Mouse (Mus musculus) stomach, postnatal 0 days (tissue): ENCODE data around the gene Ptprh. TPM values are rescaled to one million over a fixed set of nuclear protein-coding genes. Genes with fewer than 3 reads are reported as not detected.

Source experiments
- ATAC-seq: fragments of 200-750 bp; cut with Nextera tagmentation; 2 replicates; pipeline ENCODE4 v1.8.0; 2017; ENCODE audit not compliant: low FRiP score, low TSS enrichment
- DNase-seq: peaks from one replicate; pipeline ENCODE4 v3.0.0-alpha.2; 2016; ENCODE audit warnings: low spot score
- H3K27ac ChIP-seq: fragments of 300-500 bp; sonication (generic); replicated peaks from 2 replicates; pipeline ENCODE4 v1.5.1; 2014; ENCODE audit warnings: mild to moderate bottlenecking, control low read depth
- H3K27me3 ChIP-seq: fragments of 300-500 bp; sonication (generic); 2 replicates; pipeline ENCODE4 v1.6.1; 2014; ENCODE audit warnings: low read length; ENCODE audit not compliant: control insufficient read depth, insufficient read depth
- H3K36me3 ChIP-seq: fragments of 300-500 bp; sonication (generic); 2 replicates; pipeline ENCODE4 v1.6.1; 2014; ENCODE audit warnings: low read length, mixed read lengths; ENCODE audit not compliant: control insufficient read depth, insufficient read depth
- H3K4me1 ChIP-seq: fragments of 300-500 bp; sonication (generic); replicated peaks from 2 replicates; pipeline ENCODE4 v1.6.1; 2014; ENCODE audit warnings: antibody characterized with exemption; ENCODE audit not compliant: control insufficient read depth, insufficient read depth
- H3K4me2 ChIP-seq: fragments of 300-500 bp; sonication (generic); replicated peaks from 2 replicates; pipeline ENCODE4 v1.6.1; 2014; ENCODE audit warnings: low read depth, mild to moderate bottlenecking, control low read depth, moderate library complexity
- H3K4me3 ChIP-seq: fragments of 300-500 bp; sonication (generic); 2 replicates; pipeline ENCODE4 v1.5.1; 2014; ENCODE audit warnings: low read depth, low read length, control low read depth
- H3K9ac ChIP-seq: fragments of 300-500 bp; sonication (generic); 2 replicates; pipeline ENCODE4 v1.6.1; 2014; ENCODE audit warnings: mild to moderate bottlenecking, low read length, control low read depth, mixed read lengths
- H3K9me3 ChIP-seq: fragments of 300-500 bp; sonication (generic); 2 replicates; pipeline ENCODE4 v1.6.1; 2016; ENCODE audit warnings: low read length; ENCODE audit not compliant: control insufficient read depth
- CTCF ChIP-seq: IDR thresholded peaks from 2 replicates; pipeline ENCODE4 v1.5.1; 2016; ENCODE audit warnings: antibody characterized with exemption, low read depth, mild to moderate bottlenecking, moderate library complexity
- EP300 ChIP-seq: optimal IDR thresholded peaks from 2 replicates; pipeline ENCODE3; 2016; ENCODE audit warnings: antibody characterized with exemption
- WGBS: fragments of 180-500 bp; shearing (Covaris S2); extraction: QIAGEN DNeasy Blood & Tissue Kit; methylation state at CpG from one replicate; pipeline ENCODE4 v1.1.7; 2014; 5-methylcytosine and 5-hydroxymethylcytosine counted together
- polyA plus RNA-seq: library from polyadenylated mRNA; unstranded; fragments of >200 nt; fragmentation: Nextera tagmentation; extraction: Ambion mirVana; gene quantifications from 2 replicates; pipeline ENCODE4 v1.2.1, GENCODE M21; 2015

Ptprh gene
- polyA plus RNA-seq, 1 experiment from 2014 or later, result 1.9 TPM

DNA sequence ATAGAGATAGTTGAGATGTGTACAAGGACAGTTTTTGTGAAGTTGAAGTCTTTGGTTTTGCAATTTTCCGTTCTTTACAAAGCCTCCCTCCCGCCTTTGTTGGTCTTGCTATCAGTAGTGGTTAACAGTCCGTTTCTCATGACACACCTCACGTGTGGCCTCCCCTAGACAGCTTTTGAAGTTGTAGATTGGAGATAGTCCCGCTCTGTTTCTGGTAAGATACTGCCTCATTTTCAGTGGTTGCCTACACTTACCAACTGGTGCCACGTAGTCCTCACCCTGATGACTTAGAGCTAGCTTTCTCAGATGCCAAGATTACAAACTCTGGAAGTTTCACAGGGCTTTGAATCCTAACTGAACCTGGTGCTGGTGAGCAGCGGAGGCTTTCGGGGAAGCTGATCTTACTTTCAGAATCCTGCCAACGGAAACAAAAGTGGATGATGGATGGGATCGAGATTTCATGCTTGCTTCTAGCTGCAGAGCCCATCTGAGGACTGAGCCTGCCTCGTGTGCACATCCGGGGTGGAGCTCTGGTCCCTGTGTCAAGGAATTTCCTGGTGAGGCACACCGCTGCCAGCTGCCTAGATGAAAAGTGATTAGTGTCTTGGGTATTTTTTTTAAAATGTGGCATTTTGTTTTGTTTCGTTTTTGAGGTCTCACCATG lies 10.0 kb upstream of the Ptprh start:
- H3K9me3 ChIP-seq, result no peaks in the 10 kb centered on the region
- no peak overlapping the region for H3K4me2 ChIP-seq
- no peak overlapping the region for H3K27ac ChIP-seq
- TF ChIP-seq CTCF, result no peak
- TF ChIP-seq EP300, result no peak
- ATAC-seq (no peak), DNase-seq (no peak)
- no peaks in the 10 kb centered on the region for H3K36me3 ChIP-seq
- no peaks in the 10 kb centered on the region for H3K4me1 ChIP-seq
- 46% methylated on average over 14 of the region's 14 CpGs for WGBS
- H3K4me3 ChIP-seq, result no peak overlapping the region
- H3K27me3 ChIP-seq, result no peaks in the 10 kb centered on the region
- no peak overlapping the region for H3K9ac ChIP-seq

DNA sequence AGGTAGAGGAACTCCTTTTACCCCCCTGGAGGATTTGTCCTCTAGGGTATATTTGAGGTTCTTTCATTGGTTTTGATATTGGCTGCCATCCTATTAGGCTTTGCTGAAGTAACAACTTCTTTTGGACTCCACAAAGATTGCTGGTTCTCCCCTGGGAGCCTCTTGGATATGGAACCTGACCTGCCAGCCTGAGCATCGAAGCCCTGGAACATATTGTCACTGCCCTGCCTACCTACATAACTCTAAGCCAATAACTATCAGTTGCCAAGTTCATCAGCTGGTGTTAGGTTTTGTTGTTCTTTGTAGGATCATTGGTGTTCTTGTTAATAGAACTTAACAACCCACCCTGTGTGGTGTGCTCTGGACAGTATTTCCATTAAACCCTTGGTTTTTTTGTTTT lies 9.1 kb upstream of the Ptprh start:
- DNase-seq, result no peak

GRCm38 (mm10) chr7:4612386-4612785 lies 8.5 kb upstream of the Ptprh start:
- Histone ChIP-seq H3K4me2 (no peak overlapping the region), H3K27me3 (no peaks in the 10 kb centered on the region), H3K27ac (no peak overlapping the region), H3K4me3 (no peak overlapping the region), H3K9me3 (no peaks in the 10 kb centered on the region), H3K9ac (no peak overlapping the region), H3K4me1 (no peaks in the 10 kb centered on the region), H3K36me3 (no peaks in the 10 kb centered on the region)
- DNase-seq, result no peak
- WGBS, result 67% methylated on average over 8 of the region's 8 CpGs
- no peak for ATAC-seq
- TF ChIP-seq EP300 (no peak), CTCF (no peak)

More for the DNA sequence above, 9.1 kb upstream of the Ptprh start:
- H3K9ac ChIP-seq, result no peak overlapping the region
- WGBS, result 77% methylated on average over 1 of the region's 1 CpGs
- no peaks in the 10 kb centered on the region for H3K4me1 ChIP-seq
- H3K4me3 ChIP-seq, result no peak overlapping the region
- H3K36me3 ChIP-seq, result no peaks in the 10 kb centered on the region
- TF ChIP-seq EP300 (no peak), CTCF (no peak)
- H3K27ac ChIP-seq, result no peak overlapping the region
- no peak overlapping the region for H3K4me2 ChIP-seq
- H3K27me3 ChIP-seq, result no peaks in the 10 kb centered on the region
- H3K9me3 ChIP-seq, result no peaks in the 10 kb centered on the region
- ATAC-seq, result no peak

GRCm38 (mm10) chr7:4611921-4612341 lies 8.1 kb upstream of the Ptprh start:
- TF ChIP-seq CTCF (no peak), EP300 (no peak)
- 83% methylated on average over 12 of the region's 12 CpGs for WGBS

GRCm38 (mm10) chr7:4611511-4611910 lies 7.7 kb upstream of the Ptprh start:
- Histone ChIP-seq H3K27me3 (no peaks in the 10 kb centered on the region), H3K4me1 (no peaks in the 10 kb centered on the region), H3K36me3 (no peaks in the 10 kb centered on the region), H3K4me2 (no peak overlapping the region), H3K27ac (no peak overlapping the region), H3K4me3 (no peak overlapping the region), H3K9me3 (no peaks in the 10 kb centered on the region), H3K9ac (no peak overlapping the region)
- ATAC-seq (no peak), DNase-seq (no peak)
- TF ChIP-seq EP300, result no peak
- no peak for TF ChIP-seq CTCF
- 84% methylated on average over 12 of the region's 12 CpGs for WGBS

More at GRCm38 (mm10) chr7:4611921-4612341, 8.1 kb upstream of the Ptprh start:
- H3K4me1 ChIP-seq, result no peaks in the 10 kb centered on the region
- H3K27me3 ChIP-seq, result no peaks in the 10 kb centered on the region
- no peak overlapping the region for H3K27ac ChIP-seq
- H3K9me3 ChIP-seq, result no peaks in the 10 kb centered on the region
- H3K9ac ChIP-seq, result no peak overlapping the region
- ATAC-seq (no peak), DNase-seq (no peak)
- no peak overlapping the region for H3K4me2 ChIP-seq
- H3K4me3 ChIP-seq, result no peak overlapping the region
- H3K36me3 ChIP-seq, result no peaks in the 10 kb centered on the region

GRCm38 (mm10) chr7:4608002-4608401 lies 4.2 kb upstream of the Ptprh start:
- Histone ChIP-seq H3K9ac (no peak overlapping the region), H3K4me2 (no peak overlapping the region), H3K9me3 (no peaks in the 10 kb centered on the region), H3K27me3 (no peaks in the 10 kb centered on the region), H3K27ac (no peak overlapping the region), H3K4me3 (no peak overlapping the region), H3K36me3 (no peaks in the 10 kb centered on the region), H3K4me1 (no peaks in the 10 kb centered on the region)
- ATAC-seq, result peak; percentile 74
- DNase-seq, result peak; percentile 64
- TF ChIP-seq CTCF (no peak), EP300 (no peak)
- WGBS, result 58% methylated on average over 5 of the region's 5 CpGs
